Mouse (Mus musculus): ENCODE measurements around the gene Slc22a15.
A peak's percentile ranks its signal among the peaks of the same experiment; 100 is the strongest.

The Slc22a15 gene

GRCm38 (mm10) chr3:101916525-101916924 is 7.7 kb downstream of the Slc22a15 start:
- DNase-seq (ENCODE audit: low spot score), result no peak

- DNase-seq (ENCODE audit: low spot score), result no peak
Observed at GRCm38 (mm10) chr3:101915048-101915801, 9.0 kb downstream of the Slc22a15 start.

- DNase-seq (ENCODE audit: low spot score), result no peak
Observed at GRCm38 (mm10) chr3:101914266-101914665, 10.0 kb downstream of the Slc22a15 start.

- no peak for DNase-seq (ENCODE audit: low spot score)
Observed at GRCm38 (mm10) chr3:101912041-101912440, 12.2 kb downstream of the Slc22a15 start.

- no peak for DNase-seq (ENCODE audit: low spot score)
Observed at GRCm38 (mm10) chr3:101907049-101907448, 17.2 kb downstream of the Slc22a15 start.

GRCm38 (mm10) chr3:101904776-101905175 is 19.5 kb downstream of the Slc22a15 start:
- DNase-seq (ENCODE audit: low spot score), result no peak

- no peak for DNase-seq (ENCODE audit: low spot score)
Observed at GRCm38 (mm10) chr3:101903091-101903490, 21.2 kb downstream of the Slc22a15 start.

- DNase-seq (ENCODE audit: low spot score), result no peak
Observed at GRCm38 (mm10) chr3:101902344-101902743, 21.9 kb downstream of the Slc22a15 start.

- no peak for DNase-seq (ENCODE audit: low spot score)
Observed at GRCm38 (mm10) chr3:101897377-101897974, 26.8 kb downstream of the Slc22a15 start.

- DNase-seq (ENCODE audit: low spot score), result peak; percentile 91
Observed at GRCm38 (mm10) chr3:101896893-101897292, 27.4 kb downstream of the Slc22a15 start.

GRCm38 (mm10) chr3:101895376-101895910 is 28.8 kb downstream of the Slc22a15 start:
- no peak for DNase-seq (ENCODE audit: low spot score)

GRCm38 (mm10) chr3:101885591-101885990 is 38.7 kb downstream of the Slc22a15 start:
- DNase-seq (ENCODE audit: low spot score), result no peak

- DNase-seq (ENCODE audit: low spot score), result no peak
Observed at GRCm38 (mm10) chr3:101885041-101885440, 39.2 kb downstream of the Slc22a15 start.

GRCm38 (mm10) chr3:101883902-101884301 is 40.4 kb downstream of the Slc22a15 start:
- DNase-seq (ENCODE audit: low spot score), result no peak

- DNase-seq (ENCODE audit: low spot score), result no peak
Observed at GRCm38 (mm10) chr3:101881721-101882120, 42.5 kb downstream of the Slc22a15 start.

- no peak for DNase-seq (ENCODE audit: low spot score)
Observed at GRCm38 (mm10) chr3:101880818-101881217, 43.4 kb downstream of the Slc22a15 start.

GRCm38 (mm10) chr3:101878136-101878535 is 46.1 kb downstream of the Slc22a15 start:
- peak; percentile 54 for DNase-seq (ENCODE audit: low spot score)

GRCm38 (mm10) chr3:101876459-101877285 is 47.6 kb downstream of the Slc22a15 start:
- DNase-seq (ENCODE audit: low spot score), result peak; percentile 12

- DNase-seq (ENCODE audit: low spot score), result no peak
Observed at GRCm38 (mm10) chr3:101875258-101875920, 48.9 kb downstream of the Slc22a15 start.

- DNase-seq (ENCODE audit: low spot score), result no peak
Observed at GRCm38 (mm10) chr3:101873061-101873675, 51.1 kb downstream of the Slc22a15 start.

- no peak for DNase-seq (ENCODE audit: low spot score)
Observed at GRCm38 (mm10) chr3:101871951-101872350, 52.3 kb downstream of the Slc22a15 start.
